Mouse (Mus musculus) CD4-positive, CD25-positive, alpha-beta regulatory T cell, adult 2 months (primary cell): ENCODE data around the gene Frat1.

Experiments used
- DNase-seq: peaks from one replicate; pipeline ENCODE4 v3.0.0-alpha.2; 2012; ENCODE audit warnings: low read depth, low spot score

Gene Frat1

DNA sequence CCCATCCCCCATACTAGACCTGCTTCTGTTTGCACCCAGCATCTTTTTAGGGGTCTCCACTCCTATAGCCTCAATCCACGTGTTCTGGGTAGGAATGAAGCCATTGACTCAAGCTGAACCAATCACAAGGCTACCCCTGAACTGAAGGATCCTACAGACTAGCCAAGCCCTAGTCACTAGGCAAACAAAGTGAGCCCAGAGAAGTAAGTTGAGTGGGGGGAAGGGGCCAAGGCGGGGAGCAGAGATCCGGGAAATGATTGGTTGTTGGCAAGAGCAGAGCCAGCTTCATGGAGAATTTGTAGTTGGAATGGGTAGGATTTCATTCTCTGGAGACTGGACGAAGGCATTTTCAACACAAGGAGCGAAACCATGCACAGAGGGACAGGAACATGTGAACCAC is 12.9 kb upstream of the Frat1 start:
- no peak for DNase-seq

DNA sequence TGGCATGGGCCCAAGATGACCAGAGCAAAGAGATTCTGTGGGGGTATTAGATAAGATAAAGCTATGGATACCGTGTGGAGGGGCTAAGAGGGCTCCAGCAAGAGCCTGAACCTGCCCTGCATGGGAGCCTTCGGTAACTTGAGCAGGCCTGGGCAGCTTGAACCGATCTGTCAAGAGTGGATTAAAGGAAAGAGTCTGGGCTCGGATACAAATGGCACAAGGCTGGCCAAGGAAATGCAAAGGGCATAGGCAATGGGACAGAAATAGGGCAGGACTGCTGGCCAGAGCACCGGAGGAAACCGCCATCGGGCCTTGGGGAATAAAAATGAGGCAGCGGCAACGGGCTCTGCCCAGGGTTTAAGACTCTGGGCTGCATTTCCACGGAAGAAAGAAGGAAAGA is 12.4 kb upstream of the Frat1 start:
- no peak for DNase-seq

- no peak for DNase-seq
Observed at GRCm38 (mm10) chr19:41818749-41819148, 11.0 kb upstream of the Frat1 start.

- DNase-seq = no peak
Observed at GRCm38 (mm10) chr19:41821436-41821835, 8.3 kb upstream of the Frat1 start.

DNA sequence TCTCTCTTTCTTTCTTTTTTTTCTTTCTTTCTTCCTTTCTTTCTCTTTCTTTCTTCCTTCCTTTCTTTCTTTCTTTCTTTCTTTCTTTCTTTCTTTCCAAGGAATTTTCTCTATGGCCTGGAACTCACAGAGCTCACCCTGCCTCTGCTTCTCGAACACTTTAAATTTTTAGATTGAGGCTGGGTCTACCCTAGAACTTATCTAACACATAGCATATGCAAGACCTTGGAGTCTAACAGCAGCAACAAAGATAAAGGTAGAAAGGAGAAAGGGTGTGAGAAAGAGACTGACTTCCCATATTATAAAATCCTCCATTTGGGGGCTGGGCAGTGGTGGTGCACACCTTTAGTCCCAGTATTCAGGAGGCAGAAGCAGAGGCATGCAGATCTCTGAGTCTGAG is 7.2 kb upstream of the Frat1 start:
- DNase-seq = no peak

DNA sequence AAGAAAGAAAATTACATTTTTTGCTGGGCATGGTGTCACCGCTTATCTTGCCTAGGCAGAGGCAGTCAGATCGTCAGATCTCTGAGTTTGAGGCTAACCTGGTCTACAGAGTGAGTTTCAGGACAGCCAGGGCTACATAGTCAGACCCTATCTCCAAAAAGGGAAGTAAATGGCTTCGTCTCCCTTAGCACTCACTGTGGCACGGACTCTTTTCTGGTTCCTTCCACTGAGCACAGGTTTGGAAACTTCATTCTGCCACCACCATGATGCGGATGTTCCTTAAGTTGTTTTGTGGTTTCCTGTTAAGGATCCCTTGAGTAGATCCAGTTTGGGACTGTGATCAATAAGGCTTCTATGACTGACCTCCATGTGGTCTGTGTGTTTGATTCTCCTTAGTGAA is 4.8 kb upstream of the Frat1 start:
- DNase-seq = no peak

DNA sequence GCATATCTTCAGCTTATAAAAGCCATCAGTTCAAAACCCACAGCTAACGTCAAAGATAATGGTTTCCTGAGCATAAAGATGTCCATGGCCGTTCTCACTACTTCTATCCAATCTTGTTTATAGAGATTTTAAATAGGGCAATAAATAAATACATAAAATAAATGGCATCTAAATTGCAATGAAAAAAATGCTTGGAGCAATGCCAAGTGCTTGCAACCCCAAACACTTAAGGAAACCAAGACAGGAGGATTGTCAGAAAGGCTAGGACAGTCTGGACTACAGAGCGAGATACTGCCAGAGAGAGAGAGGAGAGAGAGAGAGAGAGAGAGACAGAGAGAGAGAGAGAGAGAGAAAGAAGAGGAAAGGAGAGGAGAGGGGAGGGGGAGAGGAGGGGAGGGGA is 3.2 kb upstream of the Frat1 start:
- DNase-seq = no peak

- no peak for DNase-seq
Observed at GRCm38 (mm10) chr19:41828941-41829340, 829 bp upstream of the Frat1 start.

DNA sequence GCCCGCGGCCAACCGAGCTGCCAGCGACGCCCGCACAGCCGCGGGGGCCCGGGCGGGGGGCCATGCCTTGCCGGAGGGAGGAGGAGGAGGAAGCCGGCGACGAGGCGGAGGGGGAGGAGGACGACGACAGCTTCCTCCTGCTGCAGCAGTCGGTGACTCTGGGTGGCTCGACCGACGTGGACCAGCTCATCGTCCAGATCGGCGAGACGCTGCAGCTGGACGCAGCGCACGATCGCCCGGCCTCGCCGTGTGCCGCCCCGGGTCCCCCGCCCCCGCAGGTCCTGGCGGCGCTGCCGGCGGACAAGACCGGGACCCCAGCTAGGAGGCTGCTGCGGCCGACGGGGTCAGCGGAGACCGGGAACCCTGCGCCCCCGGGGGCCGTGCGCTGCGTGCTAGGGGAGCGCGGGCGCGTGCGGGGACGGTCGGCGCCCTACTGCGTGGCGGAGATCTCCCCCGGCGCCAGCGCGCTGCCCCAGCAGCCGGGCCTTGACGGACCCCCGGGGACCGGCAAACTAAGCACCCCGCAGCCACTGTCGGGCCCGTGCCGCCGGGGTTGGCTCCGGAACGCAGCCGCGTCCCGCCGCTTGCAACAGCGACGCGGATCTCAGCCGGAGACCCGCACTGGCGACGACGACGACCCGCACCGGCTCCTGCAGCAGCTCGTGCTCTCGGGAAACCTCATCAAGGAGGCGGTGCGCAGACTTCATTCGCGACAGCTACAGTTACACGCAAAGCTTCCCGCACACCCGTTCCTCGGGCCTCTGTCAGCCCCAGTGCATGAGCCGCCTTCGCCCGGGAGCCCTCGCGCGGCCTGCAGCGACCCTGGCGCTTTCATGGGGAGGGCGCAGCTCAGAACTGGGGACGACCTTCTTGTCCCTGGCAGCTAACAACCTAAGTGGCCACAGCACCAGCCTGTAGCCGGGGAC is 599 bp downstream of the Frat1 start:
- DNase-seq = peak; percentile 83

GRCm38 (mm10) chr19:41831101-41831570 is 1.4 kb downstream of the Frat1 start:
- no peak for DNase-seq

GRCm38 (mm10) chr19:41831718-41832391 is 2.1 kb downstream of the Frat1 start:
- DNase-seq = no peak

DNA sequence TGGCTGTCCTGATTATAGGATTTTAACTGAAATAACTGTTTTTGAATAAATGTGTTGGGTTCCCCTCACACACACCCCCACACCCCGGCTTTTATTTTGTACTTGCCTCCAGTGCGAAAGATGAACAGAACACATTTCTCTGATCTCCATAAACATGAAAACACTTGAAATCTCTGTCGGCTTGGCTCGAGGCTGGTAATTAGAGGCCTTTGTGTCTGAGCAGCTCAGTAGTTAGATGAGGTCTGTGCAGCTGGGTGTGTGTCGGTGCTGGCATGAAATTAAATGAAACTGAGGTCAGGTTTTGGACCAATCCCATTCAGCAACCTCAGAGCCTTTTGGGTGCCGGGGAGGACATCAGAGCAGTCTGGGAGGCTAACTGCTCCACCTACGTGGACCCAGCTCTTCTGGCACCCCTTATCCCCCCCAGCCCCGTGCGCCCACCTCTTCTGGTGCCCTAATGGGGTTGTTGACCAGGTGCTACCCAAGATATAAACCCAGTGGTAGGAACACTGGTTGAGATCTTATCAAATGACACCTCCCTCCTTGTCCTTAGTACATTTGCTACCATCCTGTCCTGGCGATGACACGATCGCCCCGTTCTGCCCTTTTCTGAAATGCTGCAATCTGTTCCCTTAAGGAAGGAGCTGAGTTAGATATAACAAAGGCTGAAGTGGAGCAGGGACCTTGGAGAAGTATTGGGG is 2.9 kb downstream of the Frat1 start:
- DNase-seq = no peak

- no peak for DNase-seq
Observed at GRCm38 (mm10) chr19:41835407-41835806, 5.6 kb downstream of the Frat1 start.

DNA sequence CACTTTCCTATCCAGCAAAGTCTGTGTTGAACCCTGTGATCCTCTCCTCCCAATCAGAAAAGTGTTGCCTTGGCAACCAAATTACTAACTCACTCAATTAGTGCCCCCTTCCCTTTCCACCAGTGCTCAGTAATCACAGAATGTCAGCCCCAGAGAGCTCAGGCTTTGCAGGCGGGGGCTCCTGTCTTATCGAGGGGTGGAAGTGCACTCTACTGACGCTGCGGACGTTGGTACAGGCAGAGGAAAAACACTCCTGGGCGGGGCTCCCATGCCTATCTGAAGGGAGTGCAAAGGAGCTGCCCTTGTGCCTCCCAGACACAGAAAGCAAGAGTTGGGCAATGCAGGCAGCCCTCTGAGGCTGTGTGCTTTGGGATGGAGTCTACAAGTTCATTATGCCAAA is 6.0 kb downstream of the Frat1 start:
- DNase-seq = peak; percentile 25

GRCm38 (mm10) chr19:41836719-41837118 is 6.9 kb downstream of the Frat1 start:
- no peak for DNase-seq

- no peak for DNase-seq
Observed at GRCm38 (mm10) chr19:41837194-41837916, 7.6 kb downstream of the Frat1 start.

DNA sequence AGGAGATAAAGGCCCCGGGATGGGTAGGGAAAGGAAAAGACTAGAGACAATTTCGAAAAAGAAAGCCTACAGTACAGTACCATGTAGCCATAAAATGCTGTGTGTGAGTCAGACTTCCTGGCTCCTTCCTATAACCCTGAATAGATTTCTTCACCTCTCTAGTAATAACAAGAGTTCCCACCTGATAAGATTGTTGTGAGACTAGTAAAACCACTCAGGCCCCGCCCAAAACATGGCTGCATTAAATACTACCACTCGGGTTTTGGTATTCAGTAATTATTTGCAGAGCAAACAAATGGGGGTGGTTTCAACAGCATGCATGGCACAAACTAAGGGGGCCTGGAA is 8.1 kb downstream of the Frat1 start:
- DNase-seq = no peak

- DNase-seq = no peak
Observed at GRCm38 (mm10) chr19:41838808-41839207, 9.0 kb downstream of the Frat1 start.

- no peak for DNase-seq
Observed at GRCm38 (mm10) chr19:41839685-41840084, 9.9 kb downstream of the Frat1 start.

GRCm38 (mm10) chr19:41841105-41841750 is 11.5 kb downstream of the Frat1 start:
- no peak for DNase-seq

GRCm38 (mm10) chr19:41842196-41842595 is 12.4 kb downstream of the Frat1 start:
- no peak for DNase-seq
